Mouse (Mus musculus) testis, adult 2 months (tissue): ENCODE results near the gene Cel. TPM values are rescaled to one million over a fixed set of nuclear protein-coding genes. Genes with fewer than 3 reads are reported as not detected.
"Not testable (repeated sequence)": the region's sequence is repeated elsewhere in the genome, so short reads cannot be mapped to it uniquely, and the experiment has no call there.

Source experiments
- H3K27ac ChIP-seq: fragments of 200-500 bp; 2 replicates; pipeline ENCODE4 v1.5.1; 2012; ENCODE audit warnings: low read depth, low read length; ENCODE audit not compliant: control insufficient read depth, insufficient read depth
- H3K27me3 ChIP-seq: fragments of 200-500 bp; 2 replicates; pipeline ENCODE4 v1.6.1; 2012; ENCODE audit warnings: mild to moderate bottlenecking, low read length, moderate library complexity; ENCODE audit not compliant: control insufficient read depth, insufficient read depth
- H3K36me3 ChIP-seq: fragments of 200-500 bp; 2 replicates; pipeline ENCODE4 v1.6.1; 2012; ENCODE audit warnings: mild to moderate bottlenecking, low read length; ENCODE audit not compliant: control insufficient read depth, insufficient read depth
- H3K4me1 ChIP-seq: fragments of 200-500 bp; 2 replicates; pipeline ENCODE4 v1.6.1; 2012; ENCODE audit warnings: low read length; ENCODE audit not compliant: control insufficient read depth, insufficient read depth
- H3K4me3 ChIP-seq: fragments of 200-500 bp; 2 replicates; pipeline ENCODE4 v1.5.1; 2012; ENCODE audit warnings: low read depth, mild to moderate bottlenecking, low read length, moderate library complexity, mixed read lengths; ENCODE audit not compliant: control insufficient read depth
- CTCF ChIP-seq: fragments of 200-500 bp; IDR thresholded peaks from 2 replicates; pipeline ENCODE4 v1.5.1; 2012; ENCODE audit warnings: low read depth, mild to moderate bottlenecking, inconsistent platforms, low read length, moderate library complexity; ENCODE audit not compliant: control insufficient read depth, insufficient read depth, insufficient replicate concordance
- POLR2A ChIP-seq: fragments of 200-500 bp; IDR thresholded peaks from 2 replicates; pipeline ENCODE4 v1.6.1; 2012; ENCODE audit warnings: low read depth, mild to moderate bottlenecking, inconsistent platforms, low read length, moderate library complexity; ENCODE audit not compliant: control insufficient read depth
- polyA plus RNA-seq: library from polyadenylated mRNA; depleted of rRNA; stranded (reverse); fragments of >200 nt; gene quantifications from 2 replicates; pipeline ENCODE4 v1.2.3, GENCODE M21; 2012

Cel gene
- polyA plus RNA-seq, 1 experiment = 0.47 TPM

GRCm38 (mm10) chr2:28520581-28520980 is 42.6 kb downstream of the Cel start:
- TF ChIP-seq CTCF = no peak
- no peak for TF ChIP-seq POLR2A
- no peak overlapping the region for H3K4me3 ChIP-seq
- H3K36me3 ChIP-seq = no peaks in the 10 kb centered on the region; the same call in 1 of the 2 replicates
- no peaks in the 10 kb centered on the region for H3K27me3 ChIP-seq
- no peak overlapping the region for H3K27ac ChIP-seq
- no peaks in the 10 kb centered on the region; the same call in 1 of the 2 replicates for H3K4me1 ChIP-seq

GRCm38 (mm10) chr2:28518231-28518630 is 45.0 kb downstream of the Cel start:
- Histone ChIP-seq H3K27me3 (no peaks in the 10 kb centered on the region), H3K4me3 (no peak overlapping the region), H3K27ac (no peak overlapping the region), H3K4me1 (peaks cover 22% of the 10 kb centered on the region), H3K36me3 (peaks cover 2% of the 10 kb centered on the region; the same call in 1 of the 2 replicates)
- TF ChIP-seq CTCF (no peak), POLR2A (no peak)

GRCm38 (mm10) chr2:28517206-28517909 is 45.8 kb downstream of the Cel start:
- Histone ChIP-seq H3K27ac (no peak overlapping the region), H3K36me3 (peaks cover 2% of the 10 kb centered on the region; the same call in 1 of the 2 replicates), H3K4me1 (peaks cover 25% of the 10 kb centered on the region), H3K27me3 (no peaks in the 10 kb centered on the region), H3K4me3 (no peak overlapping the region)
- 0 out of 2 replicates have a peak, but pooled peaks have one; percentile 7 for TF ChIP-seq POLR2A
- TF ChIP-seq CTCF = peak; percentile 91

GRCm38 (mm10) chr2:28514489-28514888 is 48.7 kb downstream of the Cel start:
- H3K4me3 ChIP-seq = peak overlapping the region; percentile 98
- peaks cover 2% of the 10 kb centered on the region; the same call in 1 of the 2 replicates for H3K36me3 ChIP-seq
- no peaks in the 10 kb centered on the region for H3K27me3 ChIP-seq
- H3K27ac ChIP-seq = no peak overlapping the region; the same call in 1 of the 2 replicates
- H3K4me1 ChIP-seq = peaks cover 27% of the 10 kb centered on the region
- TF ChIP-seq POLR2A (no peak), CTCF (peak; percentile 82; the same call in 1 of the 2 replicates)

GRCm38 (mm10) chr2:28513431-28514370 is 49.5 kb downstream of the Cel start:
- no peaks in the 10 kb centered on the region for H3K27me3 ChIP-seq
- TF ChIP-seq CTCF (no peak), POLR2A (no peak)
- H3K36me3 ChIP-seq = peaks cover 2% of the 10 kb centered on the region; the same call in 1 of the 2 replicates
- H3K4me3 ChIP-seq = peak overlapping the region; percentile 98
- peak overlapping the region; percentile 88 for H3K27ac ChIP-seq
- peaks cover 27% of the 10 kb centered on the region for H3K4me1 ChIP-seq

GRCm38 (mm10) chr2:28512798-28513401 is 50.3 kb downstream of the Cel start, which contains the start of gene Ralgds:
TSS of gene Ralgds (plus strand) at chr2:28513125.
- H3K4me1 ChIP-seq = peaks cover 27% of the 10 kb centered on the region
- peak within 1 kb of the TSS; percentile 98 for H3K4me3 ChIP-seq
- peaks cover 2% of the 10 kb centered on the region; the same call in 1 of the 2 replicates for H3K36me3 ChIP-seq
- peak; percentile 56; the same call in 1 of the 2 replicates for TF ChIP-seq POLR2A
- no peak for TF ChIP-seq CTCF
- peak within 1 kb of the TSS; percentile 88 for H3K27ac ChIP-seq
- H3K27me3 ChIP-seq = no peaks in the 10 kb centered on the region

- not testable (repeated sequence) for H3K27ac ChIP-seq
Measured at GRCm38 (mm10) chr2:28511600-28511999, 51.6 kb downstream of the Cel start.

More at GRCm38 (mm10) chr2:28511600-28511999, 51.6 kb downstream of the Cel start:
- H3K4me3 ChIP-seq, H3K27me3 ChIP-seq, H3K36me3 ChIP-seq: not testable (repeated sequence)
- peaks cover 27% of the 10 kb centered on the region for H3K4me1 ChIP-seq
